Mouse (Mus musculus) heart, embryonic 14.5 days (tissue): Measurements from ENCODE around the gene Gas8. TPM values are rescaled to one million over a fixed set of nuclear protein-coding genes. Genes with fewer than 3 reads are reported as not detected.
"Not testable (repeated sequence)": the region's sequence is repeated elsewhere in the genome, so short reads cannot be mapped to it uniquely, and the experiment has no call there.

Experiments used
- ATAC-seq: fragments of 200-750 bp; cut with Nextera tagmentation; 2 replicates; pipeline ENCODE4 v1.8.0; 2017; ENCODE audit warnings: low read depth, moderate TSS enrichment; ENCODE audit not compliant: insufficient number of reproducible peaks, insufficient read depth, low FRiP score
- H3K27ac ChIP-seq, 2 experiments: fragments of 200-500 bp in 1 of 2; fragments of 300-500 bp in 1 of 2; sonication (generic) in 1 of 2; replicated peaks in 1 of 2; 2 replicates each; pipeline ENCODE4 v1.5.1; 2012 to 2014; ENCODE audit warnings: low read depth in 2 of 2, low read length in 2 of 2, control low read depth in 1 of 2, mild to moderate bottlenecking in 1 of 2, mixed read lengths in 1 of 2; ENCODE audit not compliant: control insufficient read depth in 1 of 2, insufficient read depth in 1 of 2
- H3K27me3 ChIP-seq: fragments of 300-500 bp; sonication (generic); 2 replicates; pipeline ENCODE4 v1.6.1; 2014; ENCODE audit warnings: mild to moderate bottlenecking, low read length, control low read depth; ENCODE audit not compliant: control insufficient read depth, insufficient read depth
- H3K36me3 ChIP-seq: fragments of 300-500 bp; sonication (generic); 2 replicates; pipeline ENCODE4 v1.6.1; 2014; ENCODE audit warnings: mild to moderate bottlenecking, control low read depth, low read length, mixed read lengths; ENCODE audit not compliant: control insufficient read depth, insufficient read depth
- H3K4me1 ChIP-seq, 2 experiments: fragments of 200-500 bp in 1 of 2; fragments of 300-500 bp in 1 of 2; sonication (generic) in 1 of 2; 2 replicates each; pipeline ENCODE4 v1.6.1; 2012 to 2014; ENCODE audit warnings: low read length in 2 of 2, control low read depth in 1 of 2, mixed read lengths in 1 of 2; ENCODE audit not compliant: control insufficient read depth in 2 of 2, insufficient read depth in 2 of 2
- H3K4me2 ChIP-seq: fragments of 300-500 bp; sonication (generic); 2 replicates; pipeline ENCODE4 v1.6.1; 2014; ENCODE audit warnings: mild to moderate bottlenecking, low read length
- H3K4me3 ChIP-seq, 2 experiments: fragments of 200-500 bp in 1 of 2; fragments of 300-500 bp in 1 of 2; sonication (generic) in 1 of 2; 2 replicates each; pipeline ENCODE4 v1.5.1; 2012 to 2014; ENCODE audit warnings: low read length in 2 of 2, mild to moderate bottlenecking in 2 of 2, control low read depth in 1 of 2, low read depth in 1 of 2, moderate library complexity in 1 of 2; ENCODE audit not compliant: control insufficient read depth in 1 of 2, insufficient read depth in 1 of 2
- H3K9ac ChIP-seq: fragments of 300-500 bp; sonication (generic); 2 replicates; pipeline ENCODE4 v1.6.1; 2014; ENCODE audit warnings: mild to moderate bottlenecking, low read length
- H3K9me3 ChIP-seq: fragments of 300-500 bp; sonication (generic); 2 replicates; pipeline ENCODE4 v1.6.1; 2016; ENCODE audit warnings: low read length, control low read depth; ENCODE audit not compliant: control insufficient read depth
- WGBS: fragments of 180-500 bp; shearing (Covaris S2); extraction: QIAGEN DNeasy Blood & Tissue Kit; methylation state at CpG from one replicate; pipeline ENCODE4 v1.1.7; 2014; 5-methylcytosine and 5-hydroxymethylcytosine counted together
- polyA plus RNA-seq: library from polyadenylated mRNA; unstranded; fragments of >200 nt; fragmentation: Nextera tagmentation; extraction: Ambion mirVana; gene quantifications from 2 replicates; pipeline ENCODE4 v1.2.1, GENCODE M21; 2014

Gas8 gene
- polyA plus RNA-seq, 1 experiment from 2014 or later: 13.9 TPM

- 77% methylated on average over 2 of the region's 14 CpGs for WGBS
- not testable (repeated sequence) for H3K27me3 ChIP-seq, H3K4me1 ChIP-seq, H3K4me2 ChIP-seq, H3K4me3 ChIP-seq, H3K9me3 ChIP-seq, H3K27ac ChIP-seq, ATAC-seq, H3K9ac ChIP-seq
- H3K36me3 ChIP-seq: peaks cover 43% of the 10 kb centered on the region
Measured at GRCm38 (mm10) chr8:123537641-123538040, 19.0 kb downstream of the Gas8 start.

GRCm38 (mm10) chr8:123564221-123564620 is 45.6 kb downstream of the Gas8 start:
- H3K27me3 ChIP-seq, H3K4me2 ChIP-seq, H3K9me3 ChIP-seq, H3K4me1 ChIP-seq, H3K9ac ChIP-seq, H3K27ac ChIP-seq, H3K4me3 ChIP-seq, ATAC-seq, H3K36me3 ChIP-seq: not testable (repeated sequence)
- WGBS: no CpG with 5 or more reads among the region's 45 CpGs

- H3K27me3 ChIP-seq, H3K4me1 ChIP-seq, H3K9ac ChIP-seq, H3K4me3 ChIP-seq, H3K36me3 ChIP-seq, ATAC-seq, H3K9me3 ChIP-seq, H3K27ac ChIP-seq, H3K4me2 ChIP-seq: not testable (repeated sequence)
- 40% methylated on average over 2 of the region's 10 CpGs for WGBS
Measured at GRCm38 (mm10) chr8:123575386-123575785, 56.8 kb downstream of the Gas8 start.

Other genes with a start within 250 kb of the Gas8 start
- gene Fanca, start 200.3 kb upstream of the Gas8 start, polyA plus RNA-seq: 16.5 and 19.4 TPM in 2 replicates
- 0.77 and 0.85 TPM in 2 replicates for gene Spire2, start 186.1 kb upstream of the Gas8 start, polyA plus RNA-seq
- 149 and 163 TPM in 2 replicates for gene Tcf25, start 145.1 kb upstream of the Gas8 start, polyA plus RNA-seq
- gene Mc1r, start 111.7 kb upstream of the Gas8 start, polyA plus RNA-seq: 0.07 TPM in 1 of 2 replicates, not detected in the other
- 1.5 and 6.1 TPM in 2 replicates for gene Tubb3, start 107.4 kb upstream of the Gas8 start, polyA plus RNA-seq
- gene Def8, start 95.3 kb upstream of the Gas8 start, polyA plus RNA-seq: 31.7 and 32.4 TPM in 2 replicates
- 27.0 and 29.9 TPM in 2 replicates for gene Afg3l1, start 40.9 kb upstream of the Gas8 start, polyA plus RNA-seq
- gene Dbndd1, start 3.4 kb upstream of the Gas8 start, polyA plus RNA-seq: 1.0 and 1.1 TPM in 2 replicates
- 10.0 and 11.4 TPM in 2 replicates for gene Rhou, start 135.1 kb downstream of the Gas8 start, polyA plus RNA-seq